Mouse (Mus musculus) stomach, embryonic 15.5 days (tissue): ENCODE measurements around the gene Msh5. TPM values are rescaled to one million over a fixed set of nuclear protein-coding genes. Genes with fewer than 3 reads are reported as not detected.
A peak's percentile ranks its signal among the peaks of the same experiment; 100 is the strongest.
"Not testable (repeated sequence)": the region's sequence is repeated elsewhere in the genome, so short reads cannot be mapped to it uniquely, and the experiment has no call there.

Experiments
- ATAC-seq: fragments of 200-750 bp; cut with Nextera tagmentation; 2 replicates; pipeline ENCODE4 v1.8.0; 2017; ENCODE audit warnings: low read depth, moderate number of reproducible peaks, moderate TSS enrichment; ENCODE audit not compliant: insufficient read depth, low FRiP score
- H3K27ac ChIP-seq: fragments of 300-500 bp; sonication (generic); 2 replicates; pipeline ENCODE4 v1.5.1; 2015; ENCODE audit warnings: mild to moderate bottlenecking, inconsistent platforms
- H3K27me3 ChIP-seq: fragments of 300-500 bp; sonication (generic); replicated peaks from 2 replicates; pipeline ENCODE4 v1.6.1; 2015; ENCODE audit warnings: inconsistent platforms
- H3K36me3 ChIP-seq: fragments of 300-500 bp; sonication (generic); 2 replicates; pipeline ENCODE4 v1.6.1; 2015; ENCODE audit warnings: inconsistent platforms
- H3K4me1 ChIP-seq: fragments of 300-500 bp; sonication (generic); 2 replicates; pipeline ENCODE4 v1.6.1; 2015; ENCODE audit warnings: inconsistent platforms
- H3K4me2 ChIP-seq: fragments of 300-500 bp; sonication (generic); 2 replicates; pipeline ENCODE4 v1.6.1; 2015; ENCODE audit warnings: mild to moderate bottlenecking, inconsistent platforms
- H3K4me3 ChIP-seq: fragments of 300-500 bp; sonication (generic); replicated peaks from 2 replicates; pipeline ENCODE4 v1.5.1; 2015; ENCODE audit warnings: inconsistent platforms
- H3K9ac ChIP-seq: fragments of 300-500 bp; sonication (generic); 2 replicates; pipeline ENCODE4 v1.6.1; 2015; ENCODE audit warnings: inconsistent platforms
- H3K9me3 ChIP-seq: fragments of 300-500 bp; sonication (generic); 2 replicates; pipeline ENCODE4 v1.6.1; 2016; ENCODE audit warnings: inconsistent platforms
- WGBS: fragments of 180-500 bp; shearing (Covaris S2); methylation state at CpG from one replicate; pipeline ENCODE4 v1.1.7; 2015; 5-methylcytosine and 5-hydroxymethylcytosine counted together
- polyA plus RNA-seq: library from polyadenylated mRNA; unstranded; fragments of >200 nt; fragmentation: Nextera tagmentation; extraction: Ambion mirVana; gene quantifications from 2 replicates; pipeline ENCODE4 v1.2.1, GENCODE M21; 2015

Msh5 gene
- polyA plus RNA-seq, 1 experiment from 2014 or later: 4.8 TPM

DNA sequence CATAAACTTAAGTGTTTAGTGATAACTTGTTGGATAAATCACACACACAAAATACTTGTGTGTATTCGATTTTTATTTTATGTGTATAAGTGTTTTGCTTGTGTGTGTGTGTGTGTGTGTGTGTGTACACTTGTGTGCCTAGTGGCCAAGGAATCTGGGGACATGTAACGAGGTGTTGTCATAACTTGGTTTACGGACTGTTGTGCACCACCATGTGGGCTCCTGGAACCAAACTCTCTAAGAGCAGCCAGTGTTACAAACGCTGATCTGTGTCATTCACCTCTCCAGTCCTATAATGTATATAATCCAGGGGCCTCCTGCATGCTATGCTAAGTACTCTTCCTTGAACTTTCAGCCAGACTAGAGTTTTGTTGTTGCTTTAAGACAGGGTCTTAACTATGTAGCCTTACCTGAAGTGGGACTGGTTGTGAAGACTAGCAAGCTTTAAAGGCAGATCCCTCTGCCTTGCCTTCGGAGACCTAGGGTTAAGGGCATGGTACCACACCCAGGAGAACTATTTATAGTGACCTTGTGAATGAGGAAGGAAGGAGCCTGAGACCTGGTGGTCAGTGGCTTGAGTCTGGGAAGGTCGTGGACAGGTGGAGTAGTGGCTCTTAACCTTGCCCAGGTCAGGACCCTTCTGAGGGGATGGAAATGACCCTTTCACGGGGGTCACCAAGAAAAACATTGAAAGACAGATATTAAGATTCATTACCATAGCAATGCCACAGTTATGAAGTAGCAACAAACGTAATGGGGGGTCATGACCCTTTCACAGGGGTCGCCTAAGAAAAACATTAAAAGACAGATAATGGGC, 43.3 kb downstream of the Msh5 start:
- Histone ChIP-seq H3K9me3 (no peaks in the 10 kb centered on the region), H3K4me1 (peaks cover 32% of the 10 kb centered on the region), H3K4me2 (peak overlapping the region; percentile 90), H3K9ac (0 out of 2 replicates have a peak overlapping the region, but pooled peaks have one; percentile 2), H3K27me3 (no peaks in the 10 kb centered on the region), H3K4me3 (peak overlapping the region; percentile 71), H3K36me3 (peaks cover 32% of the 10 kb centered on the region), H3K27ac (no peak overlapping the region)
- WGBS: 46% methylated on average over 9 of the region's 9 CpGs
- no peak for ATAC-seq

DNA sequence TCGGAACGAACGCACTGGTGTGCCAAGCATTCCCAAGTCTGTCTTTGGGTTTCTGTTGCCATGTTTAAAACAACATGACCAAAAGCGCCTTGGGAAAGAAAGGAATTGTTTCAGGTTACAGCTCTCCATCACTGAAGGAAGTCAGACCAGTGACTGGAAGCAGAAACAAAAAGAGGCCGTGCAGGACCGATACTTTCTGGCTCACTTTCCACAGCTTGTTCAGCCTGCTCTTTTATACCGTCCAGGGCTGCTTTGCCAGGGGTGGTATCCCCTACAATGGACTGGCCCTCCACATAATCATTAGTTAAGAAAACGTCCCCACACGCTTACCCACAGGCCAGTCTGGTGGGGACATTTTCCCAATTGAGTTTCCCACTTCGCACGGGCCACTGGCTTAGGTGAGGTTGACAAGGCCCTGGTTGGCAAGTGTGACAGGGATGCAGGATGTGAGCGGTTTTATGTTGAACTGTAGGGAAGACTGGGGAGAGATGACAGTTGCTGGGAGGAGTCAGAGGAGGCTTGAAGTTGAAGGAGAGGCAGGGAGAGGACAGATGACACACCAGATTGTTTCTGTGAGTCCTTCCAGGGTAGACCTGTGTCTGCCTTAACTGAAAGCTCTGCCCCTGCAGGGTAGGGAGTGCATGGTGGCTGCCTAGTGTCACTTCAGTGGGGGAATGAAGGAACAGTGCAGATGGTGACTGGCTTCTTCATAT, 44.2 kb downstream of the Msh5 start:
- Histone ChIP-seq H3K9ac (peak overlapping the region; percentile 98), H3K36me3 (peaks cover 31% of the 10 kb centered on the region), H3K9me3 (no peaks in the 10 kb centered on the region), H3K4me2 (peak overlapping the region; percentile 90), H3K4me3 (peak overlapping the region; percentile 71), H3K4me1 (peaks cover 38% of the 10 kb centered on the region), H3K27me3 (no peaks in the 10 kb centered on the region), H3K27ac (peak overlapping the region; percentile 98)
- no peak for ATAC-seq
- WGBS: 8% methylated on average over 12 of the region's 12 CpGs

DNA sequence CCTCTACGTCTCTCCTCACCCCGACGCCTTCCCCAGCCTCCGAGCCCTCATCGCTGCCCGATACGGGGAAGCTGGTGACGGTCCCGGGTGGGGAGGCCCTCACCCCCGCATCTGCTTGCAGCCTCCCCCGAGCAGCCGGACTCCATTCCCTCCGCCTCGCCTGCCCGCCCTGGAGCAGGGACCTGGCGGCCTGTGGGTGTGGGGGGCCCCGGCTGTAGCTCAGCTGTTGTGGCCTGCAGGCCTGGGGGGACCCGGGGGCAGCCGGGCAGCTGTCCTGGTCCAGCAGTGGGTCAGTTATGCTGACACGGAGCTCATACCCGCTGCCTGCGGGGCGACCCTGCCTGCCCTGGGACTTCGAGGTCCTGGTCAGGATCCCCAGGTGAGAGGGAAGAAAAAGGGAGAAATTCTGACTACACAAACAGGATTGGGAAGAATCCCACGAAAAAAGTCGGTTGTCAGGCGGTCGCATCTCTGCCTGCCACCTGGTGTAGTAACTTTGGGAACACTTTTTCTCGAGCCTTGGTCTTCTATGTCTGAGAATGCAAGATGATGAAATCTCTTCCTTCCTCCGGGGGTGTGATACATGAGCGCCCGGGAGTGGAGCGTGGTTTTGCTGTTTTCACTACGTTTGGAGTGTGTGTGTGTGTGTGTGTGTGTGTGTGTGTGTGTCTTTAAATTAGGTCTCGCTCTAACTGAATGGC, 44.9 kb downstream of the Msh5 start:
- Histone ChIP-seq H3K27ac (peak overlapping the region; percentile 98), H3K27me3 (no peaks in the 10 kb centered on the region), H3K36me3 (peaks cover 28% of the 10 kb centered on the region), H3K4me3 (peak overlapping the region; percentile 71), H3K9ac (peak overlapping the region; percentile 98), H3K4me1 (peaks cover 41% of the 10 kb centered on the region), H3K4me2 (peak overlapping the region; percentile 90), H3K9me3 (no peaks in the 10 kb centered on the region)
- ATAC-seq: no peak
- under 1% methylated on average over 35 of the region's 35 CpGs for WGBS

DNA sequence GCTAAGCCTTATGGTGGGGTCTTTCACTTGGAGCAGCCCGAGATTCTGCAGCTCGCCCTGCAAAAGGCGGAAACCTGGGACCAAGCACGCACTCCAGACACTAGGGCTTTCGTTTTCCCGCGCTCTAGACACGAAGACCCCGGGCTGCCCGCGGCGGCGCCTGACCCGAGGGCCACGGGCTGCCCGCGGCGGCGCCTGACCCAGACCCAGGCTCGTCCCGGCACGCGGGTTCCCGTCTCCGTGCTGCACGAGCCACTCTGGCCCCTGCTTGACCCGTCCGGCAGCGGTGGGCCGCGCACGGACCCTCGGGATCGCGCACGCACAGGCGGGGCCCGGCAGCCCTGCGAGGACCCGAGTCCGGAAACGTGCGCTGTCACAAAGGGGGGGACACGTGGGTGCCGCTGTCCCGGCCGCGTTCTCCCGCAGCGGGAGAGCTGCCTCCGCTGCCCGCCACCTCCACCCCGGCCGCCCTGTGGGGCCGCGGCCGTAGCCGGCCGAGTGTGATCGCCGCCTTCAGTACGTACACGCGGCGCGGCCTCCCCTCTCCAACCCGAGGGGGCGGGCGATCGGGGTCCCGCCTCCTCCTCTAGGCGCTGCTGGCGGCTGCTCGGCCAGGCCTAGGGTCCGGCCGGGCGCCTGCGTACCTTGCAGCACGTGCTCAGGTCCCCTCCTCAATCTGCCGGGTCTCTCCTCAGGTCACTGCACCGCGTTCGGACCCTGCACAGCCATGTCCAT, 45.7 kb downstream of the Msh5 start, which contains the start of gene Vars:
Gene Vars, plus strand, starts transcription at position 271 of the 735 bp plus-strand sequence.
- Histone ChIP-seq H3K4me1 (peaks cover 43% of the 10 kb centered on the region), H3K27ac (peak within 1 kb of the TSS; percentile 98), H3K4me2 (peak within 1 kb of the TSS; percentile 90), H3K9me3 (no peaks in the 10 kb centered on the region), H3K9ac (peak within 1 kb of the TSS; percentile 98), H3K36me3 (peaks cover 25% of the 10 kb centered on the region), H3K4me3 (peak within 1 kb of the TSS; percentile 71), H3K27me3 (no peaks in the 10 kb centered on the region)
- WGBS: under 1% methylated on average over 80 of the region's 83 CpGs
- ATAC-seq: peak; percentile 89

DNA sequence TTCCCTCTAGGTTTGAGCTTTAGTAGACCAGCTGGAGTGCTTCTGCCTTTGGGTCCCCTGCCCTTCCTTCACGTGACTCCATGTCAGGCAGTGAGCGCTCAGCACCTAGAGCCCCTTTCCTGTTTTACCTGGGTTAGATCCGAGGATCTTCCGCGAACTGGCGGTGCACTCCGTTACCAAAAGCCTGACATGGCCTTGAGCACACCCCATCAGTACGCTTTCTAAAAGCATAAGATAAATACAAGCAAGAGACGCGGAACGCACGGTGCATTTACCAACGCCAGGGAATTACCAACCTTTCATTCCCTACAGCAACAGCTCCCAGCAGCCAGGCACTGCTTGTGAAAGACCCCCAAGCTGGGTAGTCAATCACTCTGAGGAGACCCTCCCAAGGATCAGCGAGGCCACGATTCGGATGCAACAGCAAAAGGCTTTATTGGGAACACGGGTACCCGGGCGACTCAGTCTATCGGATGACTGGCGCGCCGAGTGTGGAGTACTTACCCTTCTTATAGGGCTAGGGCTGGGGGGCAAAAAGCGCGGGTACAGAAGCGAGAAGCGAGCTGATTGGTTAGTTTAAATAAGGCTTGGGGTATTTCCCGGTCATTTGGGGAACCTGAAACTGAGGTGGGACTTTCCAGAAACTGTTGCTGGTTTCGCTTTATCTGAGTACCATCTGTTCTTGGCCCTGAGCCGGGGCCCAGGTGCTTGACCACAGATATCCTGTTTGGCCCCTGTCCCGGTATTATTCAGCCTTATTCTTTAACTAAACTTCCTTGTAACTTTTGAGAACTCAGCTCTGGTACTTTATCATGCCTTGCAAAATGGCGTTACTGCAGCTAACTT, 46.5 kb downstream of the Msh5 start:
- 12% methylated on average over 30 of the region's 32 CpGs for WGBS
- ATAC-seq: not testable (repeated sequence)
- H3K4me1 ChIP-seq: peaks cover 43% of the 10 kb centered on the region

DNA sequence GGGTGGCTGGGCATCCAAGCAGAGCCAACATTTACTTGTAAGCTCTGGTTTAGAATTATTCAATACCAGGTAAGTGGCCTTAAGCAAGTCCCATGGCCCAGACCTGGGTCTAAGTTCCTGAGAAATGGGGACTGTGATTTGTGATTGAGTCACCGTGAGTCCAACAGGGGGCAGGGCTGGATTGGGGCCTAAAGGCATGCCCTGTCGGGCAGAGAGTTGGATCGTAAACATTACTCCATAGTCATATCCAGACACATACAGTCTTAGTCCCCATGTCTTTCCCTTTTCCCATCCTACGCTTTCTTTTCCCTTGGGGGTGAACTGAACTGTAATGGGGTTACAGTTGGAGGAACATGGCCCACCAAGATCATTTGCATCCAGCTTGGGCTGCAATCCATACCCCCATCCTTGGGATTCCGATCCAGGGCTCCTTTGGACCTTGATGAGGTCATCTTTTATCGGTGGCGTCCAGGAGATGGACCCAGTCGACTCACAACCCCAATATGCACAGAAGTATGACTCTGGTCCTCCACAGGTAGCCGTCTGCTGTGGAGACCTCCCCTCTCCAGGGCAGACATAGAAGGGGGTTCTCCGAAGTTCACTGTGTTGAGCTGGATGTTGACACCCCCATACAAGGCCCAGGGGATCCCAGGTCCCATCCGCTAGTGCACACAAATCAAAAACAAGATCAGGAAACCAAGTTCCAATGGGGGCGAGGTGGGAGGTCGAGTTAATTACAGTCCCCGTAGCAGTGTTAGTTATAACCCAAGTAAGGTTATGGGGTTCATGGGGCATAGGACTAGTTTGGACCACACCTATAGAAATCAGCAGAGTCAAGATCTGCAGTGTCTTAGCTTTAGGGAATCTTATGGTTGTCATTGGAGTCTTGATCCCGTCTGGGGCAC, 47.8 kb downstream of the Msh5 start:
- peak overlapping the region; percentile 90 for H3K4me2 ChIP-seq
- ATAC-seq: no peak
- H3K9ac ChIP-seq: no peak overlapping the region
- peaks cover 43% of the 10 kb centered on the region for H3K4me1 ChIP-seq
- H3K27me3 ChIP-seq: no peaks in the 10 kb centered on the region
- H3K9me3 ChIP-seq: no peaks in the 10 kb centered on the region
- H3K4me3 ChIP-seq: peak overlapping the region; percentile 44
- H3K36me3 ChIP-seq: 0 out of 2 replicates have a peak, but pooled peaks cover 6% of the 10 kb centered on the region
- 85% methylated on average over 15 of the region's 15 CpGs for WGBS
- H3K27ac ChIP-seq: no peak overlapping the region; the same call in 1 of the 2 replicates

More for the DNA sequence above, 46.5 kb downstream of the Msh5 start:
- Histone ChIP-seq H3K36me3 (peaks cover 17% of the 10 kb centered on the region), H3K4me3 (peak overlapping the region; percentile 71), H3K9ac (peak overlapping the region; percentile 98; the same call in 1 of the 2 replicates), H3K27ac (peak overlapping the region; percentile 98), H3K4me2 (peak overlapping the region; percentile 90)
- H3K9me3 ChIP-seq, H3K27me3 ChIP-seq: not testable (repeated sequence)

DNA sequence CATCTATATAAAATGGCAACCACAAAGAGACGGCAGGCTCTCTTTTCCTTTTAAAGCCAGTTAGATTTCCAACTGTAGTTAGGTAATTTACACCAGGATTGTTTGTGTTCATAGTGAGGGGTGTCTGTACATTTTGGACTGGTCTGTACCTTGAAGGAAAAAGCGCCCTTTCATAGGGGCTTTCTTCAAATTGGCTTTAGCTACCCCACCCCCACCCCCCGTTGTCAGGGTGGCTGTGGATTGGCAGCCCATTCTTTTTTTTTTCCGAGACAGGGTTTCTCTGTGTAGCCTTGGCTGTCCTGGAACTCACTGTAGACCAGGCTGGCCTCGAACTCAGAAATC, 49.4 kb downstream of the Msh5 start:
- 85% methylated on average over 5 of the region's 5 CpGs for WGBS
- Histone ChIP-seq H3K36me3 (0 out of 2 replicates have a peak, but pooled peaks cover 6% of the 10 kb centered on the region), H3K9me3 (no peaks in the 10 kb centered on the region), H3K4me3 (no peak overlapping the region), H3K4me2 (peak overlapping the region; percentile 90), H3K9ac (no peak overlapping the region), H3K27ac (no peak overlapping the region), H3K4me1 (peaks cover 29% of the 10 kb centered on the region), H3K27me3 (no peaks in the 10 kb centered on the region)
- no peak for ATAC-seq

DNA sequence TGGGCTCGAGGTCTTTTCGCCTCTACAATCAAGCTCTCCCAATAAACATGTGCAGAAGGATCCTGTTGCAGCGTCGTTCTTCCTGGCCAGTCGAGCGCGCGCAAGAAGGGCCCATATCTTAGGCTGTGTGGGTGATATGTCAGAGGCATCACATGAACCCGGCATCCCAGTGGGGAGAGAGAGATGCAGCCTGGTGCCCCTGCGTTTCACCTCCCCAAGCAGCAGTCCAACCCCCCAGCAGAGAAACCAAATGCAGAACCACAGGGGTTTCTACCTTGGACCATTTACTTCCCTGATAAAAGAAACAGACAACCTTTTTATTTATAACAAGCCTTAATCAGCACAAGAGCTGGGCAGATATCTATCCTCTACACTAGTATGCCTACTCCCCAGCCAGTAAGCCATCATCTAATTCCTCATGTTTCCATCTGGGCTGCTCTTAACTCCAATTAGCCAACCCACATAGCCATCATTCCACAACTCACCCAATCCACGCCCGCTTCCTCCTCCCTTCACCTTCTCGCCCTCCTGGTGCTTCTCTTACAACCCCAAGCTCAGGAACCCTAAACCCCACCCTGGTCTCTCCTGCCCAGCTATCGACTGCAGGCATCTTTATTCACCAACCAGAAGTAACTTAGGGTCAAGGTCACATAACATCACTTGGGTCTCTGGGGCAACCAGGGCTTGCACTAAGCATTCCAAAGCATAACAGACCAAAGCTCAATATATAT, 50.0 kb downstream of the Msh5 start:
- Histone ChIP-seq H3K4me3 (no peak overlapping the region), H3K27ac (no peak overlapping the region), H3K4me1 (peaks cover 28% of the 10 kb centered on the region), H3K27me3 (no peaks in the 10 kb centered on the region), H3K9ac (no peak overlapping the region), H3K9me3 (no peaks in the 10 kb centered on the region), H3K4me2 (peak overlapping the region; percentile 90), H3K36me3 (0 out of 2 replicates have a peak, but pooled peaks cover 6% of the 10 kb centered on the region)
- ATAC-seq: no peak
- WGBS: 87% methylated on average over 14 of the region's 14 CpGs

DNA sequence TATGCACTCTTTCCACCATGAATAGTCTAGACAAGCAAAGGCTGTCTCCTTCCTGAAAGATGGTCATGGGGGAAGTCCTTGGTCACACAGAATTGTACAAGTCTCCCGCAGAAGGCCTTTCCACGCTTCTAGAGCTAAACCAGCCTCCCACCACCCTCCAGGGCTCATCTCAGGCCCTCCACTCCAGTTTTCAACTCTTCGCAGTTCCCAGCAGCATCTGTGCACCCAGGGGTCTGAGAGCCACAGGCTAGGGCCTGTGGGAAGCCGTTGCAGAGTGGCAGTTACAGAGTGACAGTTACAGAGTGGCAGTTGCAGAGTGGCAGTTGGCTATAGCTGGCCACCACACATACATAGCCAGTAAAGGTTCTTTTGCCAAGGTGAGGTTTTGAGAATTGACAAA, 50.6 kb downstream of the Msh5 start:
- not testable (repeated sequence) for H3K4me3 ChIP-seq, H3K27me3 ChIP-seq, H3K9ac ChIP-seq, H3K9me3 ChIP-seq, ATAC-seq, H3K27ac ChIP-seq, H3K36me3 ChIP-seq, H3K4me2 ChIP-seq
- peaks cover 28% of the 10 kb centered on the region for H3K4me1 ChIP-seq
- 91% methylated on average over 4 of the region's 4 CpGs for WGBS
